Mouse (Mus musculus) kidney, postnatal 0 days (tissue): ENCODE data around the gene Olfm1. TPM values are rescaled to one million over a fixed set of nuclear protein-coding genes. Genes with fewer than 3 reads are reported as not detected.

Experiments
- ATAC-seq: fragments of 200-750 bp; cut with Nextera tagmentation; replicated peaks from 2 replicates; pipeline ENCODE4 v1.8.0; 2017; ENCODE audit warnings: low read depth, moderate number of reproducible peaks, moderate TSS enrichment, moderate library complexity; ENCODE audit not compliant: low FRiP score
- DNase-seq: peaks from one replicate; pipeline ENCODE4 v3.0.0-alpha.2; 2016; ENCODE audit warnings: low spot score
- H3K27ac ChIP-seq: fragments of 300-500 bp; sonication (generic); 2 replicates; pipeline ENCODE4 v1.5.1; 2014; ENCODE audit warnings: mild to moderate bottlenecking
- H3K27me3 ChIP-seq: fragments of 300-500 bp; sonication (generic); 2 replicates; pipeline ENCODE4 v1.6.1; 2014; ENCODE audit warnings: low read length, mixed read lengths; ENCODE audit not compliant: insufficient read depth
- H3K36me3 ChIP-seq: fragments of 300-500 bp; sonication (generic); 2 replicates; pipeline ENCODE4 v1.6.1; 2014; ENCODE audit warnings: low read length, mixed read lengths; ENCODE audit not compliant: insufficient read depth
- H3K4me1 ChIP-seq: fragments of 300-500 bp; sonication (generic); replicated peaks from 2 replicates; pipeline ENCODE4 v1.6.1; 2014; ENCODE audit warnings: antibody characterized with exemption, low read length, mixed read lengths; ENCODE audit not compliant: insufficient read depth
- H3K4me2 ChIP-seq: fragments of 300-500 bp; sonication (generic); 2 replicates; pipeline ENCODE4 v1.6.1; 2014; ENCODE audit warnings: mild to moderate bottlenecking, low read length, moderate library complexity, mixed read lengths
- H3K4me3 ChIP-seq: fragments of 300-500 bp; sonication (generic); replicated peaks from 2 replicates; pipeline ENCODE4 v1.5.1; 2014; ENCODE audit warnings: low read depth, low read length
- H3K9ac ChIP-seq: fragments of 300-500 bp; sonication (generic); 2 replicates; pipeline ENCODE4 v1.6.1; 2014; ENCODE audit warnings: low read depth, low read length
- H3K9me3 ChIP-seq: fragments of 300-500 bp; sonication (generic); replicated peaks from 2 replicates; pipeline ENCODE4 v1.6.1; 2016; ENCODE audit warnings: low read length, inconsistent platforms, mixed read lengths
- CTCF ChIP-seq: IDR thresholded peaks from 2 replicates; pipeline ENCODE4 v1.5.1; 2016; ENCODE audit warnings: antibody characterized with exemption, low read depth, mild to moderate bottlenecking, moderate library complexity
- WGBS: fragments of 180-500 bp; shearing (Covaris S2); extraction: QIAGEN DNeasy Blood & Tissue Kit; methylation state at CpG from one replicate; pipeline ENCODE4 v1.1.7; 2014; 5-methylcytosine and 5-hydroxymethylcytosine counted together
- polyA plus RNA-seq: library from polyadenylated mRNA; unstranded; fragments of >200 nt; fragmentation: Nextera tagmentation; extraction: Ambion mirVana; gene quantifications from 2 replicates; pipeline ENCODE4 v1.2.1, GENCODE M21; 2015

Gene Olfm1
- polyA plus RNA-seq, 1 experiment from 2014 or later = 13.8 TPM

GRCm38 (mm10) chr2:28212911-28213310, 20.1 kb downstream of the Olfm1 start:
- Histone ChIP-seq H3K9me3 (no peaks in the 10 kb centered on the region), H3K27ac (no peak overlapping the region), H3K4me2 (no peak overlapping the region), H3K4me3 (no peak overlapping the region), H3K27me3 (no peaks in the 10 kb centered on the region), H3K9ac (no peak overlapping the region), H3K4me1 (no peaks in the 10 kb centered on the region), H3K36me3 (0 out of 2 replicates have a peak, but pooled peaks cover 3% of the 10 kb centered on the region)
- WGBS = 64% methylated on average over 5 of the region's 5 CpGs
- TF ChIP-seq CTCF = no peak
- DNase-seq (no peak), ATAC-seq (no peak)

DNA sequence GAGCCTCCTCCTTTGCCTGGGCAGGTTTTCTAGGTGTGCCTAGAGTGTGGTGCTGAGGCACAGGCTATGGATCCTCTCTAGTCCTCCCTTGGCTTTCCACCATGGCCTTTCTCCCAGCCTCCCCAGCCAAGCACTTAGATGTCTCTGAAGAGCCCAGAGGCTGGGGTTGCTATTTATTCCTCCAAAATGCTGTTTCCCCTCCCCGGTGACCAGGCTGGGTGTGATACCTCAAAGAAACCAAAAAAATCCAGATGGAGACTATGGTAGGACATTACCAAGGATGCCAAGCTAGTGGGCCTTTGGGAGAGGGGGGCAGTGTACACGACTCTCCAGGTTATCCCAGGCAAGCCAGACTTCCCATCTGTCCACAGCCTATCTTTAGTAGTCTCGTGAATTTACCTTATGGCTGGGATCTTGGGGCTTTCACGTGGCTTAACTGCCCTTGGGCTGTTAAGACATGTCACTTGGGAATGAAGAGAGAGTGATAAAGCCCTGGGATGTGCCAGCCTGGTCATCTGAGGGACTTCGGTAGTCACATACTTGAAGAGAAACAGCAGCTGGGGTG, 23.5 kb downstream of the Olfm1 start:
- no peak overlapping the region for H3K4me3 ChIP-seq
- no peaks in the 10 kb centered on the region for H3K27me3 ChIP-seq
- DNase-seq = no peak
- no peak overlapping the region for H3K4me2 ChIP-seq
- TF ChIP-seq CTCF = no peak
- no peaks in the 10 kb centered on the region for H3K4me1 ChIP-seq
- no peaks in the 10 kb centered on the region for H3K9me3 ChIP-seq
- 0 out of 2 replicates have a peak, but pooled peaks cover 3% of the 10 kb centered on the region for H3K36me3 ChIP-seq
- no peak for ATAC-seq
- no peak overlapping the region for H3K9ac ChIP-seq
- 76% methylated on average over 5 of the region's 5 CpGs for WGBS
- H3K27ac ChIP-seq = no peak overlapping the region

DNA sequence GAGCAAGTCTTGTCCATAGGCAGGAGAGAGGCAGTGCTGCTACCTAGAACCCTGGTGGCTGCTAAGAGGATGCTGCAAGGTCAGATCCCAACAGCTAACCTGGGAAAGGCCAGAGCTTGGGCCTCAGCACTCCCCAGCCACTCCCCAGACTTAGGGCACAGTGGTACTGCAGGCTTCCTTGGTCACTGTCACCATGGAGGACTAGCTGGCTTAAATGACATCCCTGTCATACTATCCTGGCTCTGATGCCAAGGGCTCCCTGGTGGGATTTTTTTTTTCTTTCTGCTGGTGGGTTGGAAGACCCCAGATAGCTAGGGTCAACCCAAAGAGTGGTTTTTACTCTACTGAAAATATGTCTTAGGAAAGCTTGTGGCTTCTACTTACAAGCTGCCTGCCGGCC, 25.0 kb downstream of the Olfm1 start:
- Histone ChIP-seq H3K36me3 (0 out of 2 replicates have a peak, but pooled peaks cover 3% of the 10 kb centered on the region), H3K4me2 (no peak overlapping the region), H3K9ac (no peak overlapping the region), H3K9me3 (no peaks in the 10 kb centered on the region), H3K4me3 (no peak overlapping the region), H3K4me1 (no peaks in the 10 kb centered on the region), H3K27ac (no peak overlapping the region), H3K27me3 (no peaks in the 10 kb centered on the region)
- no peak for DNase-seq
- no peak for TF ChIP-seq CTCF
- WGBS = 86% methylated on average over 1 of the region's 1 CpGs
- ATAC-seq = no peak

DNA sequence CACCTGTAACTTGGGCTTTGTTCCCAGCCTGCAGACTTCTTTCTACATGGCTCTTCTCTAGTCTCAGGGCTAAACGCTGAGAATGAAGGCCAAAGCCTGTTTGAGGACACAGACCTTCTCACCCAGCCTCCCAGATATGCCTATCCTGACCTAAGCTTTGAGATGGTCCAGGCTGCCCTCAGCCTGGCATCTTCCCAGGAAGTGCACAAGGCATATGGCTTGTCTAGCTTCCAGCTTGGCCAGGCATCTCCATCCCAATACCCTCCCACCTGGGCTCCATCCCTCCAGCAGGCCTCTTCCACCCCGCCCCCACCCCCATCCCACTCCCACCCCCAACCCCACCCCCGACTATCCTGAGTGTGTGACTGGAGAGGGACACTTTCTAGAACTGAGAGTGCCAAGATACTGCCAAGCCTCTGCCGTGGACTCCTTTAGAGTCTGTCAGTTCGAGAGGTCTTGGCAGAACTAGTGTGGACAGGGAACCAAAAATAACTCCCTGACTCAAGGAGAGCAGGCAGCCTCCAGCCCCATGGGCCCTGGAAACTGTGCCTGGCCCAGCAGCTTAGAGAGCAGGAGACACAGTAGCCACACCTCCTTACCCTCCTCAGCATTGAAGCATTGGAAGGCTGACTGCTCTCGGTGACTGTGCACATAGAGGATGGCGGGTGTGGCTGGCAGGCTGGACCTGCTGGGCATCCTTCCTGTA, 26.0 kb downstream of the Olfm1 start:
- no peak for TF ChIP-seq CTCF
- WGBS = 66% methylated on average over 7 of the region's 7 CpGs
- no peaks in the 10 kb centered on the region for H3K27me3 ChIP-seq
- H3K9me3 ChIP-seq = no peaks in the 10 kb centered on the region
- H3K4me3 ChIP-seq = no peak overlapping the region
- ATAC-seq (no peak), DNase-seq (no peak)
- H3K4me1 ChIP-seq = no peaks in the 10 kb centered on the region
- 0 out of 2 replicates have a peak, but pooled peaks cover 3% of the 10 kb centered on the region for H3K36me3 ChIP-seq
- no peak overlapping the region for H3K9ac ChIP-seq
- no peak overlapping the region for H3K4me2 ChIP-seq
- no peak overlapping the region for H3K27ac ChIP-seq

DNA sequence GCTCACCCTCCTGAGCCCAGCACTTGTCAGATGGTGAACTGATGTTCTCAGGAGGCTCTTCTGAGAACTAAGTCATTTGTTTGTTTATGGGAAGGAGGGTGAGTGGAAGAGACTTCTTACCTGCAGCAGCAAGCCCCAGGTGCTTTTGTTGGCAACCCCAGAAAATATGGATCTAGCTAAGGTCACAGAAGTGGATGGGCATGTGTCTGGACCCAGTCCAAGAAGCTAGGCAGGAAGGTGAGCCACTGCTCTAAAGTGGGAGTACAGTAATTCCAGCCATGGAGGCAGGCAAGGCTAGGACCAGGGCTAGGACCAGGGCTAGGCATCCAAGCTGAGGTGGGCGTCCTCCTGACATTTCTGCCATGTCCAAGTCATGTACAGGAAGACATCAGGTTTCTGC, 26.8 kb downstream of the Olfm1 start:
- TF ChIP-seq CTCF = no peak

DNA sequence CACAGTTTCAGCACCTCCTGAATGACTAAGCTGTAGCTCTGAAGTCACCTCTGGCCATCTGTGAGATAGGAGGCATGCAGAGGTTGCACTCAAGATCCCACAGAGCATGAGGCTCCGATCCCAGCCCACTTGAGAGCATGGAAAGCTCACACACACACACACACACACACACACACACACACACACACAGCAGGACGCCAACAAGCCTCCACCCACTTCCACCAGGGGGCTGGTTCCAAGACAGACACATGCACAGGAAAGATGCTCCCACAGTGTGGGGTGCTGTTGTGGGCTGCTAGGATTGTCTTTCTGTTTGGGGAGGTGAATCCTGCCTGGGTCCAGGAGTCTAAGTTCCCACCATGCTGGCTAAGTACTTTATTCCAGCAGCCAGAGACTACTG, 29.0 kb downstream of the Olfm1 start:
- H3K9me3 ChIP-seq = no peaks in the 10 kb centered on the region
- ATAC-seq (no peak), DNase-seq (no peak)
- H3K9ac ChIP-seq = no peak overlapping the region
- H3K4me3 ChIP-seq = no peak overlapping the region
- H3K27me3 ChIP-seq = no peaks in the 10 kb centered on the region
- no peak overlapping the region for H3K4me2 ChIP-seq
- no peaks in the 10 kb centered on the region for H3K36me3 ChIP-seq
- WGBS = 68% methylated on average over 2 of the region's 2 CpGs
- no peak overlapping the region for H3K27ac ChIP-seq
- no peaks in the 10 kb centered on the region for H3K4me1 ChIP-seq
- TF ChIP-seq CTCF = no peak

More for the DNA sequence above, 26.8 kb downstream of the Olfm1 start:
- no peaks in the 10 kb centered on the region for H3K27me3 ChIP-seq
- H3K27ac ChIP-seq = no peak overlapping the region
- no peaks in the 10 kb centered on the region for H3K9me3 ChIP-seq
- H3K4me2 ChIP-seq = no peak overlapping the region
- ATAC-seq (no peak), DNase-seq (no peak)
- H3K4me1 ChIP-seq = no peaks in the 10 kb centered on the region
- H3K36me3 ChIP-seq = 0 out of 2 replicates have a peak, but pooled peaks cover 3% of the 10 kb centered on the region
- 89% methylated on average over 1 of the region's 1 CpGs for WGBS
- H3K4me3 ChIP-seq = no peak overlapping the region
- H3K9ac ChIP-seq = no peak overlapping the region

GRCm38 (mm10) chr2:28224819-28225218, 32.0 kb downstream of the Olfm1 start:
- no peak overlapping the region for H3K9ac ChIP-seq
- WGBS = 74% methylated on average over 5 of the region's 5 CpGs
- ATAC-seq (no peak), DNase-seq (no peak)
- no peaks in the 10 kb centered on the region for H3K4me1 ChIP-seq
- no peaks in the 10 kb centered on the region for H3K27me3 ChIP-seq
- no peak overlapping the region for H3K27ac ChIP-seq
- H3K4me2 ChIP-seq = no peak overlapping the region
- TF ChIP-seq CTCF = no peak
- H3K9me3 ChIP-seq = no peaks in the 10 kb centered on the region
- no peak overlapping the region for H3K4me3 ChIP-seq
- no peaks in the 10 kb centered on the region for H3K36me3 ChIP-seq
